Mouse (Mus musculus) G1E (cell line): ENCODE measurements around the gene Fam43b. TPM values are rescaled to one million over a fixed set of nuclear protein-coding genes. Genes with fewer than 3 reads are reported as not detected.

ENCODE experiments used
- ATAC-seq: 2 replicates; pipeline ENCODE4 v1.8.0; 2016; ENCODE audit warnings: mild to moderate bottlenecking; ENCODE audit not compliant: insufficient number of reproducible peaks, poor library complexity, low FRiP score, severe bottlenecking; ENCODE audit errors: extremely low read depth
- DNase-seq: peaks from one replicate; pipeline ENCODE4 v3.0.0; 2012; ENCODE audit warnings: low spot score
- H3K27me3 ChIP-seq: 2 replicates; pipeline ENCODE4 v1.6.1; 2012; ENCODE audit warnings: mild to moderate bottlenecking, low read length, inconsistent platforms; ENCODE audit not compliant: insufficient read depth
- H3K36me3 ChIP-seq: replicated peaks from 2 replicates; pipeline ENCODE3; 2012; ENCODE audit warnings: mild to moderate bottlenecking, inconsistent platforms
- H3K4me1 ChIP-seq: 2 replicates; pipeline ENCODE4 v1.6.1; 2012; ENCODE audit warnings: low read depth, low read length, inconsistent platforms, mixed read lengths; ENCODE audit not compliant: insufficient read depth
- H3K4me3 ChIP-seq: 2 replicates; pipeline ENCODE4 v1.5.1; 2012; ENCODE audit warnings: low read depth, mild to moderate bottlenecking, inconsistent platforms, low read length, moderate library complexity, mixed read lengths
- H3K9me3 ChIP-seq: replicated peaks from 2 replicates; pipeline ENCODE4 v1.6.1; 2012; ENCODE audit warnings: inconsistent platforms
- CTCF ChIP-seq: IDR thresholded peaks from 2 replicates; pipeline ENCODE4 v1.5.1; 2012; ENCODE audit warnings: low read depth, low read length, inconsistent platforms, mixed read lengths
- GATA1 ChIP-seq: IDR thresholded peaks from 2 replicates; pipeline ENCODE4 v1.6.1; 2012; ENCODE audit warnings: borderline replicate concordance, low read length, inconsistent platforms, mixed read lengths
- GATA2 ChIP-seq: IDR thresholded peaks from 2 replicates; pipeline ENCODE4 v1.6.1; 2012; ENCODE audit warnings: low read depth, low read length, inconsistent platforms, borderline replicate concordance
- POLR2AphosphoS5 ChIP-seq: IDR thresholded peaks from 2 replicates; pipeline ENCODE4 v1.6.1; 2012; ENCODE audit warnings: low read depth, low read length, inconsistent platforms; ENCODE audit not compliant: insufficient replicate concordance
- TAL1 ChIP-seq: conservative IDR thresholded peaks from 2 replicates; pipeline ENCODE4 v1.6.1; 2012; ENCODE audit warnings: low read depth, low read length, inconsistent platforms, mixed read lengths
- polyA plus RNA-seq: library from polyadenylated mRNA; stranded (reverse); fragments of >175 nt; gene quantifications from 2 replicates; pipeline ENCODE4 v1.2.3, GENCODE M21; 2012
- total RNA-seq, 2 experiments: library from RNA; stranded (forward) in 1 of 2; stranded (reverse) in 1 of 2; fragments of 200-1000 nt in 1 of 2; fragments of >200 nt in 1 of 2; fragmentation: Nextera tagmentation in 1 of 2; gene quantifications; 2 replicates each; pipeline ENCODE4 v1.2.3; 2014 to 2017

Fam43b gene
- total and polyA plus RNA-seq, 3 experiments: 0.11 TPM; not detected in 2

- no peaks in the 10 kb centered on the region for H3K36me3 ChIP-seq
- H3K4me3 ChIP-seq: no peak within 1 kb of the TSS
- TF ChIP-seq CTCF: no peak
- no peak for TF ChIP-seq GATA1
- TF ChIP-seq TAL1: no peak
- no peak for TF ChIP-seq POLR2AphosphoS5
- no peak for TF ChIP-seq GATA2
- ATAC-seq (no peak), DNase-seq (no peak)
- H3K27me3 ChIP-seq: peaks cover 8% of the 10 kb centered on the region; the same call in 1 of the 2 replicates
- H3K4me1 ChIP-seq: no peaks in the 10 kb centered on the region; the same call in 1 of the 2 replicates
- H3K9me3 ChIP-seq: no peaks in the 10 kb centered on the region
These were observed 28.5 kb downstream of the Fam43b start, which contains the start of gene Cda for GRCm38 (mm10) chr4:138367641-138368497. Gene Cda, minus strand, starts transcription at chr4:138367992.

- H3K27me3 ChIP-seq: peaks cover 8% of the 10 kb centered on the region; the same call in 1 of the 2 replicates
- DNase-seq (no peak), ATAC-seq (no peak)
- no peaks in the 10 kb centered on the region for H3K9me3 ChIP-seq
- no peak overlapping the region for H3K4me3 ChIP-seq
- TF ChIP-seq TAL1 (no peak), GATA1 (no peak), CTCF (no peak), GATA2 (no peak), POLR2AphosphoS5 (no peak)
- H3K36me3 ChIP-seq: no peaks in the 10 kb centered on the region
- H3K4me1 ChIP-seq: no peaks in the 10 kb centered on the region; the same call in 1 of the 2 replicates
These were observed 29.8 kb downstream of the Fam43b start for GRCm38 (mm10) chr4:138366561-138366960.

- TF ChIP-seq POLR2AphosphoS5: no peak
- H3K4me1 ChIP-seq: no peaks in the 10 kb centered on the region; the same call in 1 of the 2 replicates
- ATAC-seq (no peak), DNase-seq (no peak)
- no peak overlapping the region for H3K4me3 ChIP-seq
- H3K36me3 ChIP-seq: no peaks in the 10 kb centered on the region
- H3K27me3 ChIP-seq: peaks cover 8% of the 10 kb centered on the region; the same call in 1 of the 2 replicates
- H3K9me3 ChIP-seq: no peaks in the 10 kb centered on the region
These were observed 32.8 kb downstream of the Fam43b start for GRCm38 (mm10) chr4:138363511-138363910.

GRCm38 (mm10) chr4:138362883-138363282, 33.4 kb downstream of the Fam43b start:
- no peaks in the 10 kb centered on the region for H3K36me3 ChIP-seq
- peaks cover 6% of the 10 kb centered on the region; the same call in 1 of the 2 replicates for H3K27me3 ChIP-seq
- ATAC-seq (no peak), DNase-seq (no peak)
- H3K4me3 ChIP-seq: no peak overlapping the region
- TF ChIP-seq CTCF (no peak), POLR2AphosphoS5 (no peak), GATA1 (no peak), TAL1 (no peak), GATA2 (no peak)
- no peaks in the 10 kb centered on the region; the same call in 1 of the 2 replicates for H3K4me1 ChIP-seq
- no peaks in the 10 kb centered on the region for H3K9me3 ChIP-seq

- Histone ChIP-seq H3K4me1 (no peaks in the 10 kb centered on the region), H3K4me3 (no peak overlapping the region), H3K27me3 (0 out of 2 replicates have a peak, but pooled peaks cover 2% of the 10 kb centered on the region), H3K9me3 (no peaks in the 10 kb centered on the region), H3K36me3 (no peaks in the 10 kb centered on the region)
- no peak for DNase-seq
- ATAC-seq: no peak
- TF ChIP-seq CTCF (no peak), GATA1 (no peak), TAL1 (no peak), GATA2 (no peak), POLR2AphosphoS5 (no peak)
These were observed 34.9 kb downstream of the Fam43b start for GRCm38 (mm10) chr4:138361370-138361821.

- no peaks in the 10 kb centered on the region for H3K27me3 ChIP-seq
- no peak for ATAC-seq
- TF ChIP-seq CTCF (no peak), POLR2AphosphoS5 (no peak), GATA1 (no peak), GATA2 (no peak), TAL1 (no peak)
These were observed 38.2 kb downstream of the Fam43b start for GRCm38 (mm10) chr4:138358176-138358575.

More at GRCm38 (mm10) chr4:138358176-138358575, 38.2 kb downstream of the Fam43b start:
- Histone ChIP-seq H3K4me1 (no peaks in the 10 kb centered on the region), H3K36me3 (no peaks in the 10 kb centered on the region), H3K4me3 (no peak overlapping the region), H3K9me3 (no peaks in the 10 kb centered on the region)
- DNase-seq: no peak
